Mouse (Mus musculus) pancreas, adult 10 weeks (tissue): ENCODE measurements around the gene Chic1. TPM values are rescaled to one million over a fixed set of nuclear protein-coding genes. Genes with fewer than 3 reads are reported as not detected.

Experiments used
- polyA plus RNA-seq: library from polyadenylated mRNA; stranded (reverse); fragments of 350-450 nt; fragmentation: Illumina TruSeq; extraction: RNeasy Lipid Tissue Mini Kit (QIAGEN cat#74804); gene quantifications from one replicate; pipeline ENCODE4 v1.2.3, GENCODE M21; 2015; ENCODE audit warnings: low read depth, low replicate concordance; ENCODE audit not compliant: insufficient read depth

Gene Chic1
- polyA plus RNA-seq: 3.7 TPM

DNA sequence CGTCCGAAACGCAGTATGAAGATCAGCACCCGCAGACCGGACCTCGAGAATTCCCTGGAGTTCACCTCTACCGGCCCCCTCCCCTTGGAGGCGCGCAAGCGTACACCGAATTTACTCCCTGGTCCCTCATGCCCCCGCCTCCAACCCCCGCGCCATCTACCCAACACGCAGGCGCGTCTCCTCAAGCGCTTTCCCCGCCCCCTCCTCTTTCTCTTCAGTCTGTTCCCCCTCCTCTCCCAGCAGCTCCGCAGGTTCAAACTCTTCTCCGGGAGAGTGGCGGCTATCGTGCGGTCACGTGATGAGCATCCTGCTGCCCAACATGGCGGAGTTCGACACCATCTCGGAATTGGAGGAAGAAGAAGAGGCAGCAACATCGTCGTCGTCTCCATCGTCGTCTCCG lies at the start of gene Chic1:
TSS of gene Chic1 (plus strand) at position 190 of the 400 bp plus-strand sequence.

GRCm38 (mm10) chrX:103321146-103321545 lies 35.1 kb upstream of the Chic1 start, which contains the start of gene Cdx4:
Gene Cdx4 (plus strand): TSS chrX:103321398.

GRCm38 (mm10) chrX:103414167-103414566 lies 57.9 kb downstream of the Chic1 start, which contains the start of gene Tsx:
Gene Tsx (plus strand): TSS chrX:103414467.

GRCm38 (mm10) chrX:103421710-103422109 lies 65.4 kb downstream of the Chic1 start, which contains the start of gene Gm26992:
Gene Gm26992 (plus strand): TSS chrX:103422010.

Other genes with a start within 250 kb of the Chic1 start
- not detected for gene Nap1l2, start 169.8 kb upstream of the Chic1 start, polyA plus RNA-seq
- gene Cdx4, start 35.1 kb upstream of the Chic1 start, polyA plus RNA-seq: not detected
- gene Tsx, start 58.0 kb downstream of the Chic1 start, polyA plus RNA-seq: not detected
- gene Gm26992, start 65.5 kb downstream of the Chic1 start, polyA plus RNA-seq: not detected